Mouse (Mus musculus): ENCODE results near the gene Prlh. TPM values are rescaled to one million over a fixed set of nuclear protein-coding genes. Genes with fewer than 3 reads are reported as not detected.
A peak's percentile ranks its signal among the peaks of the same experiment; 100 is the strongest.

Prlh gene
- polyA plus RNA-seq, 1 experiment from 2014 or later, result not detected

DNA sequence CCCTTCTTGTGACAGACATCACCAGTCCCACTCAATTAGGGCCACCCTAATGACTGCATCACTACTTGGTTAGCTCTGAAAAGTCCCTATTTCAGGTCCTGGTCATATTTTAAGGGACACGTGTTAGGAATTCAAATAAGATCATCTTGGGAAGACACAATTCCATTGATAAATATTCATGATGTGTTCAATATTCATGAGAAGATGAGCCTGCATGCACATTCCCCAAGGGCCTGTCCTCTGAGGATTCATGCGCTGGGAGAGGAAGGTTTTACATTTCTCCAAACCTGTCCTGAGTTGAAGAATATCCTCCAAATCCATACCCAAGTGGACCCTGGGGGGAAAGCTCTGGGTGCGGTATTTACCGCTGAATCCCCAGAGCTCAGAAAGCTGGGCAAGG lies 23.1 kb downstream of the Prlh start:
- H3K9ac ChIP-seq (replicated peaks; ENCODE audit: low read depth, low read length), result no peak overlapping the region
- H3K27ac ChIP-seq (ENCODE audit: low read length), result no peak overlapping the region
- H3K9me3 ChIP-seq (ENCODE audit: control insufficient read depth, low read depth, low read length), result no peaks in the 10 kb centered on the region
- ATAC-seq (ENCODE audit: insufficient number of reproducible peaks, insufficient read depth, low FRiP score, low read depth), result no peak
- no peaks in the 10 kb centered on the region for H3K27me3 ChIP-seq (ENCODE audit: control insufficient read depth, insufficient read depth, low read length)
- no peak overlapping the region for H3K4me2 ChIP-seq (replicated peaks; ENCODE audit: low read depth, low read length)
- H3K4me1 ChIP-seq (ENCODE audit: control insufficient read depth, insufficient read depth, low read length), result peaks cover 11% of the 10 kb centered on the region; the same call in 1 of the 2 replicates
- WGBS, result 86% methylated on average over 4 of the region's 4 CpGs
- no peaks in the 10 kb centered on the region for H3K36me3 ChIP-seq (ENCODE audit: control insufficient read depth, insufficient read depth, low read length)
- no peak overlapping the region for H3K4me3 ChIP-seq (ENCODE audit: low read depth, low read length)

DNA sequence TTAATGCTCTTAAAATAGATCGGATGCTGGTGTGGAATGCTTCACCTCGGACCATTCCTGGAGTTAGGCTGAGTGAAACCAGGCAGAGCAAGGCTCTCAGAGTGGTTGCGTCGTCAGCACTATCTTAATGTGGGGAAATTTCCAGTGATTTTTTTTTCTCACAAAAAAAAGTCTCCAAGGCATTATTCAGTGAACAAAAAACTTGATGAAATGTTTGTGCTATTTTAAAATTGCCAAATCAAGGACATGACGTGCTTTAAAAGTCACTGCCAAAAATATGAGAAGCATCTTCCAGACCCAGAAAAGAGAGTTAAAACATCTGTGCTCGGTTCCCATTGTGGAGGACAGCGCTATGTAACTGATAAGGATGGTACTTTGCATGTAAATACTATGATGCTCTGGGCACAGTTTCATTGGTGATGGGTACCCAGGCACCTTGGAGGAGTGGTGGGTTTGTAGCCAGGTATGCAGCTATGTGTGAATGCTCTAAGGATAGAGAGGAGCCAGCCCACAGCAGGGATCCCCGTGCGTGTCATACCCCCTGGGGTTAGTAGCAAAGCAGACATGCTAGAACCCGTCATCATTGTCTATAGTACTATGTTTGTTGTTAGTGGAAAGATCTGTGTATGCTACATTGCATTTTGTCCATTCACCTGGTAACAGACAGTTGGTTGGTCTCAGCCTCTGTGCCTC lies 27.9 kb downstream of the Prlh start:
- 61% methylated on average over 10 of the region's 10 CpGs for WGBS
- no peak for ATAC-seq (ENCODE audit: insufficient number of reproducible peaks, insufficient read depth, low FRiP score, low read depth)
- H3K36me3 ChIP-seq (ENCODE audit: control insufficient read depth, insufficient read depth, low read length), result no peaks in the 10 kb centered on the region
- no peak overlapping the region for H3K4me2 ChIP-seq (replicated peaks; ENCODE audit: low read depth, low read length)
- no peaks in the 10 kb centered on the region for H3K9me3 ChIP-seq (ENCODE audit: control insufficient read depth, low read depth, low read length)
- H3K27ac ChIP-seq (ENCODE audit: low read length), result no peak overlapping the region
- H3K9ac ChIP-seq (replicated peaks; ENCODE audit: low read depth, low read length), result no peak overlapping the region
- H3K4me3 ChIP-seq (ENCODE audit: low read depth, low read length), result no peak overlapping the region
- H3K4me1 ChIP-seq (ENCODE audit: control insufficient read depth, insufficient read depth, low read length), result no peaks in the 10 kb centered on the region
- no peaks in the 10 kb centered on the region for H3K27me3 ChIP-seq (ENCODE audit: control insufficient read depth, insufficient read depth, low read length)

DNA sequence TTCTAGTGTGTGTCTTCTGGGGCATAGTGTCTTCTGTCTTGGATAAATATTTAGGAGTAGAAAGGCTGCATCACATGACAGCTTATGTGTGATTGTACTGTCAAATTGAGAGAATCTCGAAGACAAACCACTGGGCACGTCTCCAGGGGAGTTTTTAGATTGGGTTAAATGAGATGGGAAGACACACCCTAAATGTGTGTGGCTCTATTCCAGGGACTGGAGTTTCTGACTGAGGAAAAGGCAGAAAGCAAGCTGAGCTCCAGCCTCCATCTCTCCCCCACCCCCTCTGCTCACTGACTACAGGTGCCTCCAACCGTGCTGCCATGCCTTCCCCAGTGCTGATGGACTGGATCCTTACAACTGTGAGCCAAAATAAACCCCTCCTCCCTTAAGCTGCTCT lies 28.4 kb downstream of the Prlh start:
- ATAC-seq (ENCODE audit: insufficient number of reproducible peaks, insufficient read depth, low FRiP score, low read depth), result no peak
- no peaks in the 10 kb centered on the region for H3K4me1 ChIP-seq (ENCODE audit: control insufficient read depth, insufficient read depth, low read length)
- H3K4me2 ChIP-seq (replicated peaks; ENCODE audit: low read depth, low read length), result no peak overlapping the region
- H3K27me3 ChIP-seq (ENCODE audit: control insufficient read depth, insufficient read depth, low read length), result no peaks in the 10 kb centered on the region
- no peak overlapping the region for H3K27ac ChIP-seq (ENCODE audit: low read length)
- H3K36me3 ChIP-seq (ENCODE audit: control insufficient read depth, insufficient read depth, low read length), result no peaks in the 10 kb centered on the region
- no peak overlapping the region for H3K4me3 ChIP-seq (ENCODE audit: low read depth, low read length)
- no peak overlapping the region for H3K9ac ChIP-seq (replicated peaks; ENCODE audit: low read depth, low read length)
- 77% methylated on average over 3 of the region's 3 CpGs for WGBS
- H3K9me3 ChIP-seq (ENCODE audit: control insufficient read depth, low read depth, low read length), result no peaks in the 10 kb centered on the region

DNA sequence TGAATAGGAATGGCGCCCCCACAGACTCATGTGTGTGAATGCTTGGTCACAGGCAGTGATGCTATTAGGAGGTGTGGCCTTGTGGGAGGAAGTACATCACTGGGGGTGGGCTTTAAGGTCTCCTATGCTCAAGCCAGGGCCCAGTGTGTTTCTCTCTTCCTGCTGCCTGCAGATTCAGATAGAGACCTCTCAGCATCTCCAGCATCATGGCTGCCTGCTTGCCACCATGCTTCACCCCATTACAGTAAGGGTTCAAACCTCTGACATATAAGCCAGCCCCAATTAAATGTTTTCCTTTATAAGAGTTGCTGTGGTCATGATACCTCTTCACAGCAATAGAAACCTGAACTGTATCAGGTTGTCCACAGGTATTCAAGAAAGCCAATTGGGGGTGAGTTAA lies 43.0 kb downstream of the Prlh start:
- Histone ChIP-seq H3K4me3 (ENCODE audit: low read depth, low read length) (no peak overlapping the region), H3K9ac (replicated peaks; ENCODE audit: low read depth, low read length) (no peak overlapping the region), H3K36me3 (ENCODE audit: control insufficient read depth, insufficient read depth, low read length) (no peaks in the 10 kb centered on the region), H3K4me1 (ENCODE audit: control insufficient read depth, insufficient read depth, low read length) (peaks cover 12% of the 10 kb centered on the region), H3K9me3 (ENCODE audit: control insufficient read depth, low read depth, low read length) (no peaks in the 10 kb centered on the region), H3K4me2 (replicated peaks; ENCODE audit: low read depth, low read length) (no peak overlapping the region), H3K27me3 (ENCODE audit: control insufficient read depth, insufficient read depth, low read length) (no peaks in the 10 kb centered on the region), H3K27ac (ENCODE audit: low read length) (no peak overlapping the region)
- ATAC-seq (ENCODE audit: insufficient number of reproducible peaks, insufficient read depth, low FRiP score, low read depth), result no peak
- WGBS, result 91% methylated on average over 1 of the region's 1 CpGs

DNA sequence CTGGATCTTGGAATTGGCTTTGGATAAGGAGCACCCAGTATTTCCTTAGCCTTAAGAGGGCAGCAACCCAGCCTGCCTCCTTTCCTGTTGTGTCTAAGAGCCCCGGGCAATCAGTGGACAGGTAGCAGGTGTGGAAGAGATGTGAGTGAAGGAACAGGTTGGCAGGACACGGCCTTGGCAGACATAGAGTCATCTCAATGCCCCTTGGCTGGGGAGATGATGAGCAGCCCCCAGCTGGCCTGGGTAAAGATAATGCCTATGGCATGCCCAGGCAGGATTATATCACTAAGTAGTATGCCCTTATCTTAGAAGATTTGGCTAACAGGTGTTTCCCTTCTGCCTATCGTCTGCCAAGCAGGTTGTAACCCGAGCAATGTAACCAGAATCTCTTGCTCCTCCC lies 44.2 kb downstream of the Prlh start:
- H3K9ac ChIP-seq (replicated peaks; ENCODE audit: low read depth, low read length), result no peak overlapping the region
- ATAC-seq (ENCODE audit: insufficient number of reproducible peaks, insufficient read depth, low FRiP score, low read depth), result no peak
- H3K4me2 ChIP-seq (replicated peaks; ENCODE audit: low read depth, low read length), result no peak overlapping the region
- H3K36me3 ChIP-seq (ENCODE audit: control insufficient read depth, insufficient read depth, low read length), result no peaks in the 10 kb centered on the region
- no peak overlapping the region for H3K27ac ChIP-seq (ENCODE audit: low read length)
- no peaks in the 10 kb centered on the region for H3K9me3 ChIP-seq (ENCODE audit: control insufficient read depth, low read depth, low read length)
- H3K4me1 ChIP-seq (ENCODE audit: control insufficient read depth, insufficient read depth, low read length), result peaks cover 12% of the 10 kb centered on the region
- 51% methylated on average over 4 of the region's 4 CpGs for WGBS
- H3K27me3 ChIP-seq (ENCODE audit: control insufficient read depth, insufficient read depth, low read length), result no peaks in the 10 kb centered on the region
- H3K4me3 ChIP-seq (ENCODE audit: low read depth, low read length), result no peak overlapping the region

DNA sequence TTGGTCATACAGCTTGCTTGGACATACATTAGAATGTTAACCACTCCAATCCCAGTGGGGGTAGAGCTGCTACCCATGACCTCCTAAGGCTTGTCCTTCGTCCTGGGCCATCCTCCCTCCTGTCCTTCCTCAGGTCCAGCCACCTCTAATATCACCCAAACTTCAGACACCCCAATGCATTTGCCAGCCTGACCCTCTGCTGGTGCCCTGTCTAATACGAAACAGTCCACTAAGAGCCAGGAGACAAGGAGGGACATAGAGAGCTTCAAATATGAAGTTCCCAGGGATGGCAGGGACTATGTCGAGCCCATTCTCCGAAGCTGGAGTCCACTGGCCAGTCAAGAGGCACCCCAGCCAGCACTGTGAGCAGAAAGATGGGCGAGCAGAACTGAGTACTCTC lies 44.7 kb downstream of the Prlh start:
- no peak overlapping the region; the same call in 1 of the 2 replicates for H3K4me3 ChIP-seq (ENCODE audit: low read depth, low read length)
- H3K9ac ChIP-seq (replicated peaks; ENCODE audit: low read depth, low read length), result no peak overlapping the region
- WGBS, result 85% methylated on average over 5 of the region's 5 CpGs
- no peaks in the 10 kb centered on the region for H3K9me3 ChIP-seq (ENCODE audit: control insufficient read depth, low read depth, low read length)
- no peaks in the 10 kb centered on the region for H3K27me3 ChIP-seq (ENCODE audit: control insufficient read depth, insufficient read depth, low read length)
- no peak for ATAC-seq (ENCODE audit: insufficient number of reproducible peaks, insufficient read depth, low FRiP score, low read depth)
- H3K4me2 ChIP-seq (replicated peaks; ENCODE audit: low read depth, low read length), result no peak overlapping the region; the same call in 1 of the 2 replicates
- H3K4me1 ChIP-seq (ENCODE audit: control insufficient read depth, insufficient read depth, low read length), result peaks cover 12% of the 10 kb centered on the region
- H3K36me3 ChIP-seq (ENCODE audit: control insufficient read depth, insufficient read depth, low read length), result no peaks in the 10 kb centered on the region
- no peak overlapping the region for H3K27ac ChIP-seq (ENCODE audit: low read length)

DNA sequence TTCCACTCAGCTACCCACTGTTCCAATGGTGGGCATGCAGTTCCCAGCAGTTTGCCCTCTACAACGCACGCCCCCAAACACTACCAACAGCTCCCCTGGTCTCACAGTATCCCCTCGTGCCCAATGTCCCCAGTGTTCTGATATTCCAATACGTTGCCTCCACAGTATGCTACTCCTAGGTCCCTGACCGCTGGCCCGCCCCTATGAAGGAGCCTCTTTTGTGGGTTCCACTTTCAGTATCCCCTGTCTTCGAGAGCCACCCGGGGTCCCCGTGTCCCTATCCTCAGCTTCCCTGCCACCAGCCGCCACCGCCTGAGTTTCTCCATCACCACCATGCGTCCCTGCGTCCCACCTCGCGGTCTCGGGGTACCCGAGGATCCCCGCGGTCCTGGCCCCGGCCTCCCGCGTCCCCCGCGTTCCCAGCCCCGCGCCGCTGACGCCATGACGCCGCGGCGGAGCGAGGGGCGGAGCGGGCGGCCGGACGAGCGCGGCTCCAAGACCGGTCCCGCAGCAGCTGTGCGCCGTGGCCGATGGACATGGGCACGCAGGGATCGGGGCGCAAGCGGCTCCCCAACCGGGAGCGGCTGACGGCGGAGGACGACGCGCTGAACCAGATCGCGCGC lies 45.5 kb downstream of the Prlh start, which contains the start of gene Lrrfip1:
TSS of gene Lrrfip1 (plus strand) at position 470 of the 623 bp plus-strand sequence.
- ATAC-seq (ENCODE audit: insufficient number of reproducible peaks, insufficient read depth, low FRiP score, low read depth), result peak; percentile 64
- Histone ChIP-seq H3K4me1 (ENCODE audit: control insufficient read depth, insufficient read depth, low read length) (peaks cover 12% of the 10 kb centered on the region), H3K9ac (replicated peaks; ENCODE audit: low read depth, low read length) (peak within 1 kb of the TSS; percentile 71), H3K9me3 (ENCODE audit: control insufficient read depth, low read depth, low read length) (no peaks in the 10 kb centered on the region), H3K27me3 (ENCODE audit: control insufficient read depth, insufficient read depth, low read length) (no peaks in the 10 kb centered on the region), H3K4me3 (ENCODE audit: low read depth, low read length) (peak within 1 kb of the TSS; percentile 74), H3K27ac (ENCODE audit: low read length) (no peak within 1 kb of the TSS), H3K4me2 (replicated peaks; ENCODE audit: low read depth, low read length) (peak within 1 kb of the TSS; percentile 98), H3K36me3 (ENCODE audit: control insufficient read depth, insufficient read depth, low read length) (no peaks in the 10 kb centered on the region)
- 3% methylated on average over 49 of the region's 59 CpGs for WGBS

DNA sequence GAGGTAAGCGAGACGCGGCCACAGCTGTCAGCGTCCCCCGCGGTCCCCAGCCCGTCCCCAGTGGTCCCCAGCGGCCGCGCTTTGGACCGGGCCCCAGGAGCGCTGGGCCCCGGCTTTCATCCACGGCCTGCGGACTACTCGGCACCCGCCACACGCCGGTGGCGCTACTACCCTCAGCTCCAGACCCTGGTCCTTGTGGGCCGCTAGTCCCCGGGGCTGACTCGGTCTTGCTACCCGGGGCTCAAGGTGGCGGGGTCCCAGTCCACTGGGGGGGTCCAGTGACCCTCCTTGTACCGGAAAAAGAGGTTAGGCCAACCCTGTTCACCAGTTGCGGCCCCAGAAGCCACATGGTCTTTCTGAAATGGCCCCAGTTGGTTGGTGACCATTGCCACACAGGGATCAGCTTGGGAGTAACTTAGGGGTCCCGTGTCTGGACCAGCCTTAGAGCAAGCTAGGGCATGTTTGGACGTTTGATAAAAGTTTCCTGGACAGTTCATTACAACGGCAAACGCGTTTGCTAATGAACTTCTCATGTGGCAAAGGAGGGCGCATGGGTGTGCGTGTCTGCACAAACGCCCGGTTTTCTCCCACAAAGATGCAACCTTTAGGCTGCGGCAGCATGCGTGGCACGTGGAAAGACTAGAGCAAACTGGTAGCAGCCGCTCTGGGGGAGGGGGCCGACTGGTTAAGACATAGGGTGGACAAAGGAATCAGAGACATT lies 46.1 kb downstream of the Prlh start:
- peak overlapping the region; percentile 71 for H3K9ac ChIP-seq (replicated peaks; ENCODE audit: low read depth, low read length)
- H3K4me1 ChIP-seq (ENCODE audit: control insufficient read depth, insufficient read depth, low read length), result peaks cover 12% of the 10 kb centered on the region
- peak; percentile 51; the same call in 1 of the 2 replicates for ATAC-seq (ENCODE audit: insufficient number of reproducible peaks, insufficient read depth, low FRiP score, low read depth)
- H3K4me3 ChIP-seq (ENCODE audit: low read depth, low read length), result peak overlapping the region; percentile 74
- 2% methylated on average over 41 of the region's 41 CpGs for WGBS
- peak overlapping the region; percentile 98 for H3K4me2 ChIP-seq (replicated peaks; ENCODE audit: low read depth, low read length)
- H3K27ac ChIP-seq (ENCODE audit: low read length), result no peak overlapping the region
- no peaks in the 10 kb centered on the region for H3K36me3 ChIP-seq (ENCODE audit: control insufficient read depth, insufficient read depth, low read length)
- no peaks in the 10 kb centered on the region for H3K9me3 ChIP-seq (ENCODE audit: control insufficient read depth, low read depth, low read length)
- no peaks in the 10 kb centered on the region for H3K27me3 ChIP-seq (ENCODE audit: control insufficient read depth, insufficient read depth, low read length)
